Mouse (Mus musculus) E14TG2a.4 (cell line): ENCODE measurements around the gene Wbp1l.

Experiments
- CTCF ChIP-seq: conservative IDR thresholded peaks from 2 replicates; pipeline ENCODE4 v1.5.1; 2014; ENCODE audit warnings: low read length
- NANOG ChIP-seq: IDR thresholded peaks from 2 replicates; pipeline ENCODE4 v1.6.1; 2014; ENCODE audit warnings: borderline replicate concordance, low read length, mixed read lengths
- POU5F1 ChIP-seq: IDR thresholded peaks from 2 replicates; pipeline ENCODE4 v1.6.1; 2014; ENCODE audit warnings: low read length, borderline replicate concordance

DNA sequence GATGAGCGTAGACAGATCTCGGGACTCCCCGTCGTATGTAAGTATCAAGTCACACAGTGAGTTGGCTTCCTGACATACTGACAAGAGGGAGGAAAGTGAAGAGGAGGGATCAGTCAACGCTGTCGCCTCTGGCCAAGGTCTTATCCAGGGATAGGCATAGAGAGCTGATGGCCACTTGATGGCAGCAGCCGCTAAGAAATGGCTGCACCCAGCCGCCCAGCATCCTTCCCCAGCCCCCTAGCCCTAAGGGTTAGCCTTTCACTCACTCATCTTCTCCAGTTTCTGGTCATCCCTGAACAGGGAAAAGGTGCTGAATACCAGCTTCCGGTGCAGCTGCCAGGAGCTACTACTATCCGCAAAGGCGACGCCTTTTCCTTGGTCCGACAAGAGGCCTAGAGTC is 71.8 kb downstream of the Wbp1l start:
- peak; percentile 49 for TF ChIP-seq CTCF
- no peak for TF ChIP-seq NANOG
- no peak for TF ChIP-seq POU5F1
